Mouse (Mus musculus) CH12.LX (cell line): ENCODE results near the gene Fpgs. TPM values are rescaled to one million over a fixed set of nuclear protein-coding genes. Genes with fewer than 3 reads are reported as not detected.

Experiments
- DNase-seq: peaks from one replicate; pipeline ENCODE4 v3.0.0-alpha.2; 2013; ENCODE audit errors: extremely low read depth
- H3K27ac ChIP-seq: 2 replicates; pipeline ENCODE4 v1.5.1; 2012; ENCODE audit warnings: low read depth, mild to moderate bottlenecking, control low read depth, moderate library complexity; ENCODE audit not compliant: insufficient read depth
- H3K27me3 ChIP-seq: replicated peaks from 2 replicates; pipeline ENCODE3; 2012; ENCODE audit warnings: inconsistent platforms
- H3K36me3 ChIP-seq, 2 experiments: replicated peaks in 1 of 2; 2 replicates each; pipeline versions ENCODE3 to v1.6.1; 2012; ENCODE audit warnings: inconsistent platforms in 1 of 2, low read length in 1 of 2, mild to moderate bottlenecking in 1 of 2, mixed read lengths in 1 of 2, moderate library complexity in 1 of 2; ENCODE audit not compliant: control insufficient read depth in 1 of 2, insufficient read depth in 1 of 2
- H3K4me1 ChIP-seq, 2 experiments: 2 replicates each; pipeline ENCODE4 v1.6.1; 2012; ENCODE audit warnings: inconsistent platforms in 1 of 2, moderate library complexity in 1 of 2; ENCODE audit not compliant: insufficient read depth in 2 of 2, control insufficient read depth in 1 of 2
- H3K4me2 ChIP-seq: 2 replicates; pipeline ENCODE4 v1.6.1; 2012; ENCODE audit warnings: low read depth, mild to moderate bottlenecking, control low read depth; ENCODE audit not compliant: poor library complexity, insufficient read depth, severe bottlenecking
- H3K4me3 ChIP-seq, 3 experiments: fragments of 150-350 bp in 1 of 3; sonication (generic) in 1 of 3; replicated peaks in 1 of 3; 2 replicates each; pipeline versions ENCODE3 to v1.5.1; 2011 to 2012; ENCODE audit warnings: low read depth in 2 of 3, low read length in 2 of 3, mild to moderate bottlenecking in 2 of 3, moderate library complexity in 2 of 3, control low read depth in 1 of 3, improper control_type of control experiment in 1 of 3, inconsistent platforms in 1 of 3, mixed read lengths in 1 of 3; ENCODE audit not compliant: poor library complexity in 1 of 3
- H3K79me2 ChIP-seq: replicated peaks from 2 replicates; pipeline ENCODE4 v1.6.1; 2012; ENCODE audit warnings: mild to moderate bottlenecking, moderate library complexity; ENCODE audit not compliant: control insufficient read depth, poor library complexity, insufficient read depth, severe bottlenecking; ENCODE audit errors: extremely low read depth
- H3K9ac ChIP-seq: 2 replicates; pipeline ENCODE4 v1.6.1; 2012; ENCODE audit warnings: low read depth, mild to moderate bottlenecking, control low read depth, moderate library complexity; ENCODE audit not compliant: insufficient read depth
- H3K9me3 ChIP-seq: replicated peaks from 2 replicates; pipeline ENCODE3; 2012; ENCODE audit warnings: low read length, inconsistent platforms, mixed read lengths
- CHD2 ChIP-seq: IDR thresholded peaks from 2 replicates; pipeline ENCODE4 v1.6.1; 2011; ENCODE audit warnings: low read length, improper control_type of control experiment
- CTCF ChIP-seq, 2 experiments: IDR thresholded peaks in 1 of 2; conservative IDR thresholded peaks in 1 of 2; 2 replicates each; pipeline ENCODE4 v1.5.1; 2011 to 2012; ENCODE audit warnings: low read depth in 2 of 2, low read length in 2 of 2, improper control_type of control experiment in 1 of 2, inconsistent platforms in 1 of 2, mild to moderate bottlenecking in 1 of 2, moderate library complexity in 1 of 2
- E2F4 ChIP-seq: IDR thresholded peaks from 2 replicates; pipeline ENCODE4 v1.6.1; 2011; ENCODE audit warnings: low read depth, low read length, improper control_type of control experiment; ENCODE audit not compliant: insufficient replicate concordance
- ELF1 ChIP-seq: IDR thresholded peaks from 2 replicates; pipeline ENCODE4 v1.6.1; 2014; ENCODE audit warnings: low read depth, mild to moderate bottlenecking, inconsistent platforms, low read length, improper control_type of control experiment
- ETS1 ChIP-seq: conservative IDR thresholded peaks from 2 replicates; pipeline ENCODE4 v1.6.1; 2012; ENCODE audit warnings: low read depth, mild to moderate bottlenecking, inconsistent platforms, low read length, improper control_type of control experiment, moderate library complexity
- IRF4 ChIP-seq: IDR thresholded peaks from 2 replicates; pipeline ENCODE4 v1.6.1; 2014; ENCODE audit warnings: low read depth, mild to moderate bottlenecking, inconsistent platforms, low read length, improper control_type of control experiment
- JUN ChIP-seq: IDR thresholded peaks from 2 replicates; pipeline ENCODE4 v1.6.1; 2011; ENCODE audit warnings: low read depth, mild to moderate bottlenecking, low read length, improper control_type of control experiment, moderate library complexity; ENCODE audit not compliant: insufficient read depth
- KAT2A ChIP-seq: IDR thresholded peaks from 2 replicates; pipeline ENCODE4 v1.6.1; 2012; ENCODE audit warnings: low read length, improper control_type of control experiment, inconsistent platforms; ENCODE audit not compliant: insufficient replicate concordance
- MAFK ChIP-seq: IDR thresholded peaks from 2 replicates; pipeline ENCODE4 v1.6.1; 2011; ENCODE audit warnings: low read length, improper control_type of control experiment; ENCODE audit not compliant: insufficient replicate concordance
- MAX ChIP-seq: IDR thresholded peaks from 2 replicates; pipeline ENCODE4 v1.6.1; 2011; ENCODE audit warnings: low read length, improper control_type of control experiment
- MAZ ChIP-seq: IDR thresholded peaks from 2 replicates; pipeline ENCODE4 v1.6.1; 2012; ENCODE audit warnings: low read depth, mild to moderate bottlenecking, inconsistent platforms, low read length, improper control_type of control experiment, moderate library complexity
- MEF2A ChIP-seq: IDR thresholded peaks from 2 replicates; pipeline ENCODE4 v1.6.1; 2014; ENCODE audit warnings: low read depth, mild to moderate bottlenecking, inconsistent platforms, low read length, improper control_type of control experiment, borderline replicate concordance
- MXI1 ChIP-seq: IDR thresholded peaks from 2 replicates; pipeline ENCODE4 v1.6.1; 2011; ENCODE audit warnings: mild to moderate bottlenecking, low read depth, low read length, improper control_type of control experiment
- MYC ChIP-seq: IDR thresholded peaks from 2 replicates; pipeline ENCODE4 v1.6.1; 2011; ENCODE audit warnings: low read depth, mild to moderate bottlenecking, improper control_type of control experiment, low read length
- NELFE ChIP-seq: IDR thresholded peaks from 2 replicates; pipeline ENCODE4 v1.6.1; 2011; ENCODE audit warnings: low read depth, low read length, improper control_type of control experiment
- POLR2A ChIP-seq: IDR thresholded peaks from 2 replicates; pipeline ENCODE4 v1.6.1; 2011; ENCODE audit warnings: low read depth, mild to moderate bottlenecking, improper control_type of control experiment, low read length
- POLR2AphosphoS2 ChIP-seq: IDR thresholded peaks from 2 replicates; pipeline ENCODE4 v1.6.1; 2011; ENCODE audit warnings: low read depth, low read length, improper control_type of control experiment
- RAD21 ChIP-seq: IDR thresholded peaks from 2 replicates; pipeline ENCODE4 v1.6.1; 2011; ENCODE audit warnings: low read depth, mild to moderate bottlenecking, low read length, improper control_type of control experiment, moderate library complexity
- SIN3A ChIP-seq: IDR thresholded peaks from 2 replicates; pipeline ENCODE4 v1.6.1; 2012; ENCODE audit warnings: low read length, improper control_type of control experiment, inconsistent platforms
- TBP ChIP-seq: conservative IDR thresholded peaks from 2 replicates; pipeline ENCODE4 v1.6.1; 2011; ENCODE audit warnings: low read depth, low read length, improper control_type of control experiment
- TCF12 ChIP-seq: IDR thresholded peaks from 2 replicates; pipeline ENCODE4 v1.6.1; 2014; ENCODE audit warnings: low read depth, mild to moderate bottlenecking, inconsistent platforms, low read length, improper control_type of control experiment
- USF1 ChIP-seq: IDR thresholded peaks from 2 replicates; pipeline ENCODE4 v1.6.1; 2014; ENCODE audit warnings: low read depth, mild to moderate bottlenecking, inconsistent platforms, low read length, improper control_type of control experiment
- ZC3H11A ChIP-seq: IDR thresholded peaks from 2 replicates; pipeline ENCODE4 v1.6.1; 2012; ENCODE audit warnings: low read depth, mild to moderate bottlenecking, inconsistent platforms, low read length, improper control_type of control experiment
- ZKSCAN1 ChIP-seq: IDR thresholded peaks from 2 replicates; pipeline ENCODE4 v1.6.1; 2012; ENCODE audit warnings: low read depth, inconsistent platforms, low read length, improper control_type of control experiment, borderline replicate concordance
- ZMIZ1 ChIP-seq: IDR thresholded peaks from 2 replicates; pipeline ENCODE4 v1.6.1; 2012; ENCODE audit warnings: low read depth, mild to moderate bottlenecking, inconsistent platforms, low read length, improper control_type of control experiment
- dilution Hi-C: fragments of 300-500 bp; cut with MboI; formaldehyde crosslinking; loops from 2 replicates; pipeline ENCODE4 v1.14.3; 2020; ENCODE audit warnings: low sequenced_read_pairs; ENCODE audit not compliant: extremely low pct_unique_long_range_greater_than_20kb, extremely low pct_ligation_motif_present
- in situ Hi-C: fragments of 300-500 bp; cut with MboI; formaldehyde crosslinking; loops from 3 replicates; pipeline ENCODE4 v1.14.3; 2019; ENCODE audit warnings: low sequenced_read_pairs, low pct_ligation_motif_present, low pct_unique_long_range_greater_than_20kb, mixed read lengths
- polyA plus RNA-seq: library from polyadenylated mRNA; unstranded; fragments of >175 nt; gene quantifications from 2 replicates; pipeline ENCODE4 v1.2.1, GENCODE M21; 2012; ENCODE audit warnings: low read depth; ENCODE audit not compliant: insufficient read length
- total RNA-seq, 2 experiments: library from RNA; depleted of rRNA; stranded (reverse); fragments of 300-350 nt in 1 of 2; fragments of >200 nt in 1 of 2; gene quantifications; 2 replicates each; pipeline ENCODE4 v1.2.3; 2012 to 2014

Fpgs gene
- total and polyA plus RNA-seq, 3 experiments = 31.8 to 59.2 (median 41.8) TPM

DNA sequence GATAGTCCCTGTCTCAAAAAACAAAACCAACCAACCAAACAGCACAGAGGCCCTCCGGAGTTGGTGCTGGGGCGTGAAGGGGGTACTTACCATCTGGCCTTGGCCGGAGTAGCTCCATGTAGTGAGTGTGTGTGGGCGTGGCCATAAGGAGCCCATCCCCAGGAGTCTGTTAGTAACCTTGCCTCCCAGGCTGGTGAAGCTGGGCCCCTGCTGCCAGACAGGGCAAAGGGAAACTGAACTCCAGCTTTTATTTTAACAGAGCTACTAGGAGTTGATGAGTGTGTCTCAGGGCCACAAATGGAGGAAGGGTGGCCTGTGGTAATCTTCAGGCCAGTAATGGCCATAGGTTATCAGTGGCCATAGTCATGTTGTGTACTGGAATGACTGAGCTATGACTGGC, 30.5 kb upstream of the Fpgs start:
- Histone ChIP-seq H3K27ac (no peak overlapping the region), H3K9ac (no peak overlapping the region), H3K79me2 (no peaks in the 10 kb centered on the region), H3K9me3 (no peaks in the 10 kb centered on the region), H3K27me3 (no peaks in the 10 kb centered on the region), H3K4me3 (no peak overlapping the region), H3K36me3 (peaks cover 12 to 90% of the 10 kb centered on the region in 2 experiments), H3K4me2 (no peak overlapping the region)
- dilution Hi-C loops (no loop called here), in situ Hi-C loops (no loop called here)
- no peak for DNase-seq
- TF ChIP-seq ZC3H11A (no peak), ZKSCAN1 (no peak), KAT2A (no peak), RAD21 (no peak), TBP (no peak), NELFE (no peak), IRF4 (no peak), MXI1 (no peak), ELF1 (no peak), MYC (no peak), POLR2A (no peak; the same call in 1 of the 2 replicates), POLR2AphosphoS2 (no peak), MAZ (no peak), ZMIZ1 (no peak), MAX (no peak), CHD2 (no peak), CTCF (conservative IDR thresholded peaks at IDR 0.05 in 1 of 2, IDR thresholded peaks at IDR 0.05 in 1 of 2; ENCODE audit: low read depth in 2 of 2, low read length in 2 of 2) (no peak), JUN (no peak), MAFK (no peak)
- TF ChIP-seq, all 38 proteins: peak for 0
- H3K4me1 ChIP-seq = peaks cover 4 to 49% of the 10 kb centered on the region in 2 experiments; a peak in 3 of 4 replicates

DNA sequence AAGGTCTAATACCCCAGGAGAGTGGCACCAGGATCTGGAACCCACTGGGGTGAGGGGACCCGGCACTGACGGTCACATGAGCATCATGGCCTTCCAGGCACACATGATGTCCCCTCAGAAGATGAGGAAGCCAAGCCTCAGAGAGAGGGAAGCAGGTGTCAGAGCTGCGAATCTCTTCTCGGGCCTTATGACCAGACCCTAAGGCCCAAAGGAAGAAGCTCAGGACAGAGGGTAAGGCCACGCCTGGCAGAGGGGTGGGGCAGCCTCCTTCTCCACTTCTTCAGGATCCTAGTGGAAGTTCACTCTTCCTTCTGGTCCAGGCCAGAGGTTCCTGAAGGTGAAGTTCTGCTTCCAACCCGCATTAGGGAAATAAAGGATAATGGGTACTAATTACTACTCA, 28.8 kb upstream of the Fpgs start:
- in situ Hi-C loops (no loop called here), dilution Hi-C loops (no loop called here)
- Histone ChIP-seq H3K4me2 (no peak overlapping the region), H3K4me3 (no peak overlapping the region), H3K27ac (no peak overlapping the region), H3K9ac (no peak overlapping the region), H3K4me1 (peaks cover 7 to 65% of the 10 kb centered on the region in 2 experiments; a peak in 3 of 4 replicates), H3K9me3 (no peaks in the 10 kb centered on the region), H3K27me3 (no peaks in the 10 kb centered on the region), H3K79me2 (no peaks in the 10 kb centered on the region), H3K36me3 (peaks cover 20 to 91% of the 10 kb centered on the region in 2 experiments)
- DNase-seq = no peak
- no peak for TF ChIP-seq SIN3A
- TF ChIP-seq MYC = no peak
- no peak for TF ChIP-seq USF1
- TF ChIP-seq E2F4 = no peak
- no peak for TF ChIP-seq MAFK
- TF ChIP-seq CHD2 = no peak
- no peak for TF ChIP-seq MXI1
- no peak for TF ChIP-seq TCF12
- TF ChIP-seq ETS1 = no peak
- TF ChIP-seq MEF2A = no peak
- TF ChIP-seq ELF1 = no peak
- TF ChIP-seq KAT2A = no peak
